Mouse (Mus musculus): ENCODE data around the gene Ctnnd1.
A peak's percentile ranks its signal among the peaks of the same experiment; 100 is the strongest.

Ctnnd1 gene

DNA sequence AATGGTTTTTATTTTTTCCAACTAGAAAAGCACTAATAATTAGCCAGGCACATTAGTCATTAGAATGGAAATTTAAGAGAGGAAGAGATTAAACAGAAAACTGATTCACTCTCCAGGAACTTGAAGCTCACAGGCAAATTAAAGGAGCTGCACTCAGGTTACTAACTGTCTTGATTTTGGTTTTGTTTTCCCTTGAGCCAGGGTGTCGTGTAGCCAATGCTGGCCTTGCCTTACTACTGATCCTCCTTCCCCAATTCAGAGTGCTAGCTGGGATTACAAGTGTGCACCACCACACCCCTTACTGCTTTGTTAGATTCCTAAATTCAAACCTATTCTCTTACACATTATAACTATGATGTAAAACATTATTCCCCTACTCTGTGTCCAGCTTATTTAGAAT is 42.7 kb downstream of the Ctnnd1 start:
- DNase-seq (ENCODE audit: low spot score in 2 of 2), result no peak

DNA sequence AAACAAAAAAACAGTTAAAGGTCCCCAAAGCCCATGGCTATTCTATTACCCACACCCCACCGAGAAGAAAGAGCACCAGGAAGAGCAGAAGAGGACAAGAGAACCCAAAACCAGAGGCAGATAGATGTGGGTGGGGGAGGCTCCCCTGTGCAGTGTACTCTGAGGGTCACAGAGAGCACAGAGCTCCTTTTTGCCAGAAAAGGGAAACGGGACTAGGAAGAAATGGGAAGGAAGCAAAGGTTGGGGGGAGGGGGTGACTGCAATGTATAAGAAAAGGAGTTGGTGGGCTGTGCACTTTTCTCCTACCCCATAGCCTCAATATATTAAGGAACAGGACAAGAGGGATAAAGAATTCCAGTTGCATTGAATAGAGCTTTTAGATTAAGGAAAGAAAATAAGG is 49.6 kb downstream of the Ctnnd1 start:
- DNase-seq (ENCODE audit: low spot score in 2 of 2), result no peak

DNA sequence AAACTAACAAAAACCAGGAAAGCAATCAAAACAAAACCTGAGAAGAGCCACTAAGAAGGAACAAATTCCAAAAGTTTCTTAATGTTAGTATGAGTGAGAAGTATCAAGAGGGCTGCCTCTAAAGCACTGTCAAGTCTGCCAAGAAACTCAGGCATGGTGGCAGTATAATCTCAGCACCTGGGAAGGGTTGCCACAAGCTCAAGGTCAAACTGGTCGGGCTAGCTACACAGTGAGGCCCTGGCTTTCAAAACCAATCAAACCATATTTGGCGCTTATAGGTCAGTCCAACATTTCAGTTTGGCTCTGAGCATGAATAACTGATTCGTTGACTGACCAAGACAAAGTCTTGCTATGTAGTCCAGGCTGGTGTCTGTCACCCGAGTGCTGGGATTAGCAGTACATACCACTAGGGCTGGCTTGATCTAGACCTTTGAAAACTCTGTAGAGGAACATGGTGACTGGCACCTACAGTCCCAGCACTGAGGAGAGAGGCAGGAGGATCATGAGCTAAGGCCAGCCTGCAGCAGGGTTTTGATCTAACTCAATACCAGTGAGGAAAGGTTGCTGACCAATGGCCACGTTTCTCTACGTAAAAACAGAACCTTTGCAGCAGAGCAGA is 51.2 kb downstream of the Ctnnd1 start:
- no peak for DNase-seq (ENCODE audit: low spot score in 2 of 2)

DNA sequence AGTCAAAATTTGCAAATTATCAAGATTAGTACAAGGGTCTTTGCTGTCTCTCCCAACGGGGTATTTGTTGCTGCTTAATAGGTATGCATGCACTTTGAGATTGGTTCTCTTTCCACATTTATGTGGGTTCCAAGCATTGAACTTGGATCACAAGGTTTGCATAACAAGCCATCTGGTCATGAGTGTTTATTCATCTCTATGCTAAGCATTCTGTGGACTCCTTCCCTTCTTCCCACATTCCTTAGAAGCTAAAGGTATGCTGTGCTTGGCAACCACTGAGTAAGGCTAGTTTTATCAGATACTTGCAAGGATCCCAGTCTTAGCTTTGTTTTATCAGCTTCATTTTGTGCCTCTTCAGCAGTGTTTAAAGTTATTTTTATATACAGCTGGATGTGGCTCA is 53.4 kb downstream of the Ctnnd1 start:
- no peak for DNase-seq (ENCODE audit: low spot score in 2 of 2)

DNA sequence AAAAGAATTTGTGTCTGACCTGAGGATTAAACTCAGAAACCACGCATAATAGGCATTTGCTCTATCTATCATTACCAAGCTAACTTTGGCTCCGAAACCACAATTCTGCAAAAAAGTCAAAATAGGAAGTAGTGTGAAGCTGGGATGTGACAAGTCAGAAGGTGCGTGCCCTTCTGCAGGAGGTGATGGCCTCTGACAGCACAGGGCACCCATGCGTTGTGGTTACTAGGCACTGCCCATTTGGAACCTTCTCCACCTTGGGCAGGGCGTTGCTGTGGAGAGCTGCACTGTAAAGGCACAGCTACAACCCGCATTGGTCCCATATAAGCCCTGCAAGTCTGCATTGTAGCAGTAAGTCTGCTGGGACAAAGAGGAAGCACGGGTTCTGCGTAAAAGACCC is 57.8 kb downstream of the Ctnnd1 start:
- DNase-seq (ENCODE audit: low spot score in 2 of 2), result no peak

DNA sequence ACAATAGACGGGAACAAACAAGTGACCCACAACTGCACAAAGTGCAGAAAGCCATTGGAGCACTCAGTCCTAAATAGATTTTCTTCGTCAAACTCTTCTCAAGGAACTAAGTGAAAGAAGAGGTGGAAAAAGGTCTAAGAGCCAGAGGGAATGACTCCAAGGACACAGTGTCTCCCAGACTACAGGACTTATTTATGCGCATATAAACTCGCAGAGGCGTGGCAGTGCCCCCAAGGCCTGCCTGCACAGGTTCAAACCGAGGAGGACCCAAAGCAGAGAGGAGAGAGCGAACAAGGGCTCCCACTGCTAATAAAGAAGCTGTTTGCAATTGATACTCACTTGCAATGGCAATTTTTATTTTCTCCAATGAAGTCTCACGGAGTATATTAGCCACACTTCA is 64.9 kb downstream of the Ctnnd1 start:
- no peak for DNase-seq (ENCODE audit: low spot score in 2 of 2)

DNA sequence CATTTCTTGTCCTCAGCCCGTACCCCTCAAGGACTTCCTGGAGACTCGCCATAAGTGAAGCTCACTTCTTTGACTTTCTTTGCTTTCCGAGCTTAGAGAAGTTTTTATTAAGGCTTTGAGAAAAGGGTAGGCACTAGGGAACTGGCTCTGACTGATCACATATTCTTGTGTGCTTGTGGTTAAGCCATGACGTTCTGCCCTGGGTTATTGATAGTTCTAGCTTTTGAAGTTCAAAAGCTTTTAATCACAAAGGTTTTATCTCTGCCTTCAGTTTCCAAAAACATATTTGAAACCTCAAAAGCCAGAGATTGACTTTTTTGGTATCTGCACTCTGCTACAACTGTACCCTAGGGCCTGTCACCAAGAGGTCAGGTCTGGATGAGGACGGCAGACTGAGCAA is 68.3 kb downstream of the Ctnnd1 start:
- no peak for DNase-seq (ENCODE audit: low spot score in 2 of 2)

DNA sequence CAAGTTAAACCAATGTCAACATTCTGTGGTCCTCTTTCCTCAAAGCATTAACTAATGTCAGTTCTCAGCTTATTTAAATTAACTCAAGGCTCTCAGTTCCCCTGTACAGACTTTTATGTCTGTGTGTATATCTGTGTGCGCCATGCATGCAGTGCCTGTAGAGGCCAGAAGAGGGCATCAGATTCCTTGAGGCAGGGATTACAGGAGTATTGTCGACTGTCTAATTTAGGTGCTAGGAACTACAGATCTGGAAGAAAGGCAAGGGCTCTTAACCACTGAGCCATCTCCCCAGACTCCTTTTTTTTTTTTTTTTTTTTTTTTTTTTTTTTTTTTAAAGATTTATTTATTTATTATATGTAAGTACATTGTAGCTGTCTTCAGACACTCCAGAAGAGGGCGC is 69.4 kb downstream of the Ctnnd1 start:
- DNase-seq (ENCODE audit: low spot score in 2 of 2), result no peak

DNA sequence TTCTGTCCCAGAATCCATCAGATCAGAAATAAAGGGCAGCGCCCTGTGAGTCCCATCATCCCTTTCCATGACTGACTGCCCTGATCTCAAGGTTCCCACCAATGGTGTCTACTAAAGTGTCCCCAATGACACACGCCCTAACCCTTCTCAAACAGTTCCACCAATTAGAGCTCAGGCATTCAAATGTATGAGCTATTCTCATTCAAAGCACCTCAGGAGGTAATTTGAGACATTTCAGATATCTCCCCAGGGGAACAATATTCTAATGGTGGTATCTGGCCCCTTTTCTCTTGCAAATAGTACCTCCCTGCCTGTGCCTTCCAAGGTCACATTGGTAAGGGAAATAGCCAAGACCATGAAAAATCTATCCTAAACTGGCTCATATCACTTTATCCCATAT is 71.3 kb downstream of the Ctnnd1 start:
- no peak for DNase-seq (ENCODE audit: low spot score in 2 of 2)

DNA sequence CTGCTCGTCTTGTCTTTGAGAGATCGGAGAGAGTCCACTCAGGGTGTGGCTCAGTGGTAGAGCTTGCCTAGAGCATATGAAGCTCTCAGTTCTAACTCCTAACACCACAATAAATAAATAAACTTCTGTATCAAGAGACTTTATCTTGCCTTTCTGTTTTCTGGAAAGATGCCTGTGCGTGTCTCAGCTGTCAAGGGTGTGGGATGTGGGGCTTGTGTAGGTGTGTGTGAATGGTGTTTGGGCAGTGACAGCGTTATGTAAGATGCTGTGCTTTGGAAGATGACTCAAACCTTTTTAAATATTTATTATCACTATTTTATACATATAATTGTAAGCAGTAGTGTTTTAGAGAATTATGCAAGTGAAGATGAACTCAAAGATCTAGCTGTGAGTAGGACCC is 76.4 kb downstream of the Ctnnd1 start:
- DNase-seq (ENCODE audit: low spot score in 2 of 2), result peak; percentile 65 to 77

DNA sequence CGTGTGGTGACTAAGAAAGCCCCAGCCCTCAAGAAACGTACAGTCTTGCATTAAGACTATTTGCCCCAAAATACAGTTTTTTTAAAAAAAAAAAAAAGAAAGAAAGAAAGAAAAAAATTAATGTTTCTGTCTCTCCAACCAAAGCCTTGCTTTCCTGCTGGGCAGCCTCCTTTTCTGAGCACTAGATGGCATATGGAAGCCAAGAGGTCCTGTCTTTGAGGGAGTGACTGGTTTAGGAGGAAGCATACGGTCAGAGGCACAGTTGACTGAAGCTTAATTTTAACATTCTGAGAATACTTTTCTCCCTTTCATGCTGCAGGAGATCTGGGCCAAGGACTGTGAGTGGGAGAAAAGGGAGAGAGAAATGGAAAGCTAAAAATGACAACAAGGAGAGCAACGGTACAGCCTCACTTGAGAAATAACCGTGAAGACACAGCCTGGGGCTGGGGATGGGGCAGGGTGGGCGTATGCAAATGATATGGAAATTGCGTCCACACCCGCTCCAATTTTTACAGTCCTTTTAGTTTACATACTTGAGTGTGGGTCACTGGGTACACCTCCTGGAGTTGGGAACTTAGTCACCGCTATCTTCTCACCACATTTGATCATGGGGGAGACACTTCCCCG is 93.6 kb downstream of the Ctnnd1 start:
- peak; percentile 65 to 85 for DNase-seq (ENCODE audit: low spot score in 2 of 2)

DNA sequence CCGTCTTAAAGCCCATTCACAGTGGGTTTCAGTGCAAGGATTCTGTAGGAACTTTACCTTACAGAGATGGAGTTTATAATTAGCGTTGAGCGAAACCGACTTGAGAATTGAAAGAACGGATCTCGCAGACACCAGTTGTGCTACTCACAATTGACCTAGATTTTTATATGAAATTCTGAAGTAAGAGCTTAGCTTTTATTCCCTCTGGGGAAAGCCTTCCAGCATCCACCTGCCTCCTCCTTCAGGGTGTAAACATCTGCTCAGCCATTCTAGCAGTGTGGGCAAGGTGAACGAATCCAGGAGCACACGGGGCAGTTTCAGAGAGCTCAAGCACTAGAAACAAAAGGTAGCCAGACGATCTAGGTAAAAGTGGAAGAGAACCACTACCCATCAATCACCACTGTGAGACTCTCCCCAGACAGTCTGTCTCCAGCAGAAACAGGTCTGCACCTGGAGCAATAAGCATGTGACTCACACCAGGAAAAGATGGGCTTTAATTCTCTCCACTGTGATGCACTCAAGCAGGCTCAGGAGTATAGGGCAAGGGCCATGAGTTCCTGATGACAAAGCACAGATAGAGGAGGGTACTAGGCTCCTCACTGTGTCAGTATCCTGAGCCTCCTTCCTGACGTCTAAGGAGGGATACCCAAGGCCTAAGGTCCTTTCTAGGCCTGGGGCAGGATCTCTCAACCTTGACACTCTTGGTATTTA is 99.0 kb downstream of the Ctnnd1 start:
- no peak for DNase-seq (ENCODE audit: low spot score in 2 of 2)

All from right cerebral cortex, postnatal 36 days (tissue).